8 mouse cellular contexts compared by ENCODE assay signal in genomic region chr2:92845061-92845769, GRCm38 (mm10).
A peak's percentile ranks its signal among the peaks of the same experiment; 100 is the strongest.
DNase-seq lines count a peak whose midpoint lies in the region; ATAC-seq lines count a peak whose summit lies in the region.
"Had no signal": no experiment of that assay in that cellular context is flagged by ENCODE, and none has a peak within 500 bp of the region (broad histone marks: within the 10 kb centered on the region; RNA-seq: fewer than 3 reads in every experiment).

No protein-coding gene starts in this region.

- peak; percentile 48; the same call in 1 of the 2 replicates for ATAC-seq in forebrain, embryonic 13.5 days
- peak; percentile 47 for ATAC-seq in hindbrain, embryonic 15.5 days (ENCODE audit: low FRiP score, low read depth)
- ATAC-seq in neural tube, embryonic 13.5 days (ENCODE audit: low read depth): peak; percentile 64

- no peak overlapping the region for H3K4me3 ChIP-seq in forebrain, embryonic 13.5 days
- no peak overlapping the region for H3K4me3 ChIP-seq in hindbrain, embryonic 15.5 days
- no peak overlapping the region for H3K4me3 ChIP-seq in neural tube, embryonic 13.5 days
- H3K4me3 ChIP-seq: myocyte had no signal

- WGBS in forebrain, embryonic 13.5 days: 17% methylated on average over 14 of the region's 14 CpGs
- WGBS in hindbrain, embryonic 15.5 days: 13% methylated on average over 14 of the region's 14 CpGs
- 8% methylated on average over 14 of the region's 14 CpGs for WGBS in neural tube, embryonic 13.5 days

- H3K9me3 ChIP-seq in forebrain, embryonic 13.5 days (replicated peaks): no peaks in the 10 kb centered on the region
- no peaks in the 10 kb centered on the region for H3K9me3 ChIP-seq in hindbrain, embryonic 15.5 days
- H3K9me3 ChIP-seq in neural tube, embryonic 13.5 days: no peaks in the 10 kb centered on the region

- H3K9ac ChIP-seq in forebrain, embryonic 13.5 days: no peak overlapping the region
- H3K9ac ChIP-seq in hindbrain, embryonic 15.5 days: no peak overlapping the region
- H3K9ac ChIP-seq in neural tube, embryonic 13.5 days: no peak overlapping the region

- H3K4me2 ChIP-seq in forebrain, embryonic 13.5 days: no peak overlapping the region
- 0 out of 2 replicates have a peak overlapping the region, but pooled peaks have one; percentile 3 for H3K4me2 ChIP-seq in hindbrain, embryonic 15.5 days
- no peak overlapping the region for H3K4me2 ChIP-seq in neural tube, embryonic 13.5 days

- no peaks in the 10 kb centered on the region for H3K27me3 ChIP-seq in forebrain, embryonic 13.5 days
- H3K27me3 ChIP-seq in hindbrain, embryonic 15.5 days: peaks cover 9% of the 10 kb centered on the region; the same call in 1 of the 2 replicates
- H3K27me3 ChIP-seq in neural tube, embryonic 13.5 days: peaks cover 16% of the 10 kb centered on the region

- no peaks in the 10 kb centered on the region for H3K36me3 ChIP-seq in forebrain, embryonic 13.5 days (ENCODE audit: poor library complexity, severe bottlenecking)
- no peaks in the 10 kb centered on the region for H3K36me3 ChIP-seq in hindbrain, embryonic 15.5 days
- no peaks in the 10 kb centered on the region for H3K36me3 ChIP-seq in neural tube, embryonic 13.5 days

- peak overlapping the region; percentile 32; the same call in 1 of the 2 replicates for H3K27ac ChIP-seq in forebrain, embryonic 13.5 days
- peak overlapping the region; percentile 68 for H3K27ac ChIP-seq in hindbrain, embryonic 15.5 days (replicated peaks)
- peak overlapping the region; percentile 71 for H3K27ac ChIP-seq in neural tube, embryonic 13.5 days (replicated peaks)

- intact Hi-C loops in left cerebral cortex, postnatal 14 days (cut with DNase I): no loop called here

- H3K4me1 ChIP-seq in forebrain, embryonic 13.5 days: peaks cover 13% of the 10 kb centered on the region
- H3K4me1 ChIP-seq in hindbrain, embryonic 15.5 days (replicated peaks): peaks cover 34% of the 10 kb centered on the region
- H3K4me1 ChIP-seq in neural tube, embryonic 13.5 days (replicated peaks): peaks cover 49% of the 10 kb centered on the region

- peak; percentile 48 for DNase-seq in NIH3T3 (ENCODE audit: low read depth)
- peak; percentile 28 for DNase-seq in adrenal gland, adult 8-10 months
- peak; percentile 28 to 49 for DNase-seq in left cerebral cortex, postnatal 14 days (ENCODE audit: low spot score in 2 of 2)
- no peak for DNase-seq in retina, postnatal 1 day
